Mouse (Mus musculus): ENCODE results near the gene Ubxn7.

The Ubxn7 gene

GRCm38 (mm10) chr16:32433138-32433537 lies 101.1 kb downstream of the Ubxn7 start:
- DNase-seq (ENCODE audit: low spot score): no peak

GRCm38 (mm10) chr16:32434066-32434465 lies 102.0 kb downstream of the Ubxn7 start:
- no peak for DNase-seq (ENCODE audit: low spot score)

- DNase-seq (ENCODE audit: low spot score): no peak
These were observed 102.6 kb downstream of the Ubxn7 start for GRCm38 (mm10) chr16:32434691-32435090.

- no peak for DNase-seq (ENCODE audit: low spot score)
These were observed 104.6 kb downstream of the Ubxn7 start for GRCm38 (mm10) chr16:32436657-32437056.

- DNase-seq (ENCODE audit: low spot score): no peak
These were observed 105.2 kb downstream of the Ubxn7 start for GRCm38 (mm10) chr16:32437266-32437665.

- DNase-seq (ENCODE audit: low spot score): no peak
These were observed 109.4 kb downstream of the Ubxn7 start for GRCm38 (mm10) chr16:32441432-32441831.

All from spleen, adult 12 weeks (tissue).